29 mouse cellular contexts compared by ENCODE assay signal in genomic region chr2:136138451-136138850, GRCm38 (mm10).
DNase-seq lines count a peak whose midpoint lies in the region; ATAC-seq lines count a peak whose summit lies in the region.
"Had no signal": no experiment of that assay in that cellular context is flagged by ENCODE, and none has a peak within 500 bp of the region (broad histone marks: within the 10 kb centered on the region; RNA-seq: fewer than 3 reads in every experiment).

No protein-coding gene starts in this region.

- no peaks in the 10 kb centered on the region for H3K4me1 ChIP-seq in hindbrain, embryonic 12.5 days
- H3K4me1 ChIP-seq in hindbrain, embryonic 11.5 days (replicated peaks; ENCODE audit: control insufficient read depth, insufficient read depth, low read length), result no peaks in the 10 kb centered on the region
- H3K4me1 ChIP-seq in hindbrain, embryonic 15.5 days (replicated peaks), result no peaks in the 10 kb centered on the region
- H3K4me1 ChIP-seq in hindbrain, embryonic 10.5 days (replicated peaks), result no peaks in the 10 kb centered on the region
- H3K4me1 ChIP-seq in midbrain, embryonic 14.5 days (ENCODE audit: control insufficient read depth, insufficient read depth, low read length), result no peaks in the 10 kb centered on the region
- H3K4me1 ChIP-seq in midbrain, embryonic 10.5 days, result no peaks in the 10 kb centered on the region
- H3K4me1 ChIP-seq: embryonic facial prominence, embryonic 10.5 days; embryonic facial prominence, embryonic 13.5 days; forebrain, embryonic 12.5 days; forebrain, embryonic 15.5 days; heart, embryonic 10.5 days; heart, embryonic 13.5 days; intestine, embryonic 15.5 days had no signal

- H3K9ac ChIP-seq in hindbrain, embryonic 12.5 days, result no peak overlapping the region
- H3K9ac ChIP-seq in hindbrain, embryonic 11.5 days (ENCODE audit: low read depth, low read length), result no peak overlapping the region
- H3K9ac ChIP-seq in hindbrain, embryonic 15.5 days, result no peak overlapping the region
- H3K9ac ChIP-seq in midbrain, embryonic 14.5 days (replicated peaks; ENCODE audit: low read length), result no peak overlapping the region
- H3K9ac ChIP-seq: embryonic facial prominence, embryonic 13.5 days; forebrain, embryonic 12.5 days; forebrain, embryonic 15.5 days; heart, embryonic 13.5 days; intestine, embryonic 15.5 days had no signal

- no peaks in the 10 kb centered on the region for H3K9me3 ChIP-seq in hindbrain, embryonic 12.5 days (replicated peaks)
- no peaks in the 10 kb centered on the region for H3K9me3 ChIP-seq in hindbrain, embryonic 11.5 days (ENCODE audit: control insufficient read depth, low read length)
- no peaks in the 10 kb centered on the region for H3K9me3 ChIP-seq in hindbrain, embryonic 15.5 days
- H3K9me3 ChIP-seq in hindbrain, embryonic 10.5 days, result no peaks in the 10 kb centered on the region
- H3K9me3 ChIP-seq in midbrain, embryonic 14.5 days (ENCODE audit: control insufficient read depth, low read length), result no peaks in the 10 kb centered on the region
- H3K9me3 ChIP-seq in midbrain, embryonic 10.5 days (replicated peaks), result no peaks in the 10 kb centered on the region
- H3K9me3 ChIP-seq: embryonic facial prominence, embryonic 10.5 days; embryonic facial prominence, embryonic 13.5 days; forebrain, embryonic 12.5 days; forebrain, embryonic 15.5 days; heart, embryonic 10.5 days; heart, embryonic 13.5 days; intestine, embryonic 15.5 days had no signal

- no peak for DNase-seq in hindbrain, embryonic 11.5 days (ENCODE audit: low spot score)
- DNase-seq in hindbrain, embryonic 10.5 days (ENCODE audit: low spot score), result no peak
- no peak for DNase-seq in midbrain, embryonic 14.5 days
- no peak for DNase-seq in midbrain, embryonic 10.5 days (ENCODE audit: low spot score)
- peak; percentile 91 for DNase-seq in Muller cell, postnatal 12 days (ENCODE audit: inconsistent ontology term)
- DNase-seq in lung, postnatal 14 days, result no peak
- DNase-seq: adrenal gland, adult 8-10 months; adrenal gland, postnatal 25 days; cerebellum, adult 11-12 months; cerebellum, adult 8-10 months; cerebellum, postnatal 10 days; cerebellum, postnatal 36 days; embryo, embryonic 11 days; gastrocnemius, postnatal 25 days; heart, adult 2 months; heart, postnatal 14 days; heart, postnatal 4 days had no signal

- no peaks in the 10 kb centered on the region for H3K27me3 ChIP-seq in hindbrain, embryonic 12.5 days
- H3K27me3 ChIP-seq in hindbrain, embryonic 11.5 days (ENCODE audit: control insufficient read depth, insufficient read depth, low read length), result no peaks in the 10 kb centered on the region
- no peaks in the 10 kb centered on the region for H3K27me3 ChIP-seq in hindbrain, embryonic 15.5 days
- no peaks in the 10 kb centered on the region for H3K27me3 ChIP-seq in hindbrain, embryonic 10.5 days (ENCODE audit: insufficient read depth, poor library complexity, severe bottlenecking)
- H3K27me3 ChIP-seq in midbrain, embryonic 14.5 days (ENCODE audit: control insufficient read depth, insufficient read depth, low read length), result no peaks in the 10 kb centered on the region
- H3K27me3 ChIP-seq in midbrain, embryonic 10.5 days (ENCODE audit: low read depth, poor library complexity, severe bottlenecking), result no peaks in the 10 kb centered on the region
- H3K27me3 ChIP-seq: embryonic facial prominence, embryonic 13.5 days; forebrain, embryonic 12.5 days; forebrain, embryonic 15.5 days; heart, embryonic 13.5 days; intestine, embryonic 15.5 days had no signal

- H3K4me2 ChIP-seq in hindbrain, embryonic 12.5 days (replicated peaks), result no peak overlapping the region
- no peak overlapping the region for H3K4me2 ChIP-seq in hindbrain, embryonic 11.5 days (replicated peaks; ENCODE audit: low read depth, low read length)
- H3K4me2 ChIP-seq in hindbrain, embryonic 15.5 days, result no peak overlapping the region
- H3K4me2 ChIP-seq in midbrain, embryonic 14.5 days (ENCODE audit: low read length), result no peak overlapping the region
- H3K4me2 ChIP-seq: embryonic facial prominence, embryonic 13.5 days; forebrain, embryonic 12.5 days; forebrain, embryonic 15.5 days; heart, embryonic 13.5 days; intestine, embryonic 15.5 days had no signal

- no peak overlapping the region for H3K4me3 ChIP-seq in hindbrain, embryonic 12.5 days
- no peak overlapping the region for H3K4me3 ChIP-seq in hindbrain, embryonic 11.5 days (ENCODE audit: low read depth, low read length)
- no peak overlapping the region for H3K4me3 ChIP-seq in hindbrain, embryonic 15.5 days
- no peak overlapping the region for H3K4me3 ChIP-seq in hindbrain, embryonic 10.5 days
- no peak overlapping the region for H3K4me3 ChIP-seq in midbrain, embryonic 14.5 days (replicated peaks; ENCODE audit: low read depth, low read length)
- H3K4me3 ChIP-seq in midbrain, embryonic 10.5 days, result no peak overlapping the region
- H3K4me3 ChIP-seq: embryonic facial prominence, embryonic 10.5 days; embryonic facial prominence, embryonic 13.5 days; erythroblast, embryonic 14.5 days; forebrain, embryonic 12.5 days; forebrain, embryonic 15.5 days; heart, adult 2 months; heart, embryonic 10.5 days; heart, embryonic 13.5 days; intestine, embryonic 15.5 days had no signal

- H3K36me3 ChIP-seq in hindbrain, embryonic 12.5 days, result no peaks in the 10 kb centered on the region
- no peaks in the 10 kb centered on the region for H3K36me3 ChIP-seq in hindbrain, embryonic 11.5 days (ENCODE audit: control insufficient read depth, insufficient read depth, low read length)
- no peaks in the 10 kb centered on the region for H3K36me3 ChIP-seq in hindbrain, embryonic 15.5 days
- H3K36me3 ChIP-seq in hindbrain, embryonic 10.5 days, result no peaks in the 10 kb centered on the region
- H3K36me3 ChIP-seq in midbrain, embryonic 14.5 days (ENCODE audit: control insufficient read depth, insufficient read depth, low read length), result no peaks in the 10 kb centered on the region
- no peaks in the 10 kb centered on the region for H3K36me3 ChIP-seq in midbrain, embryonic 10.5 days
- H3K36me3 ChIP-seq: embryonic facial prominence, embryonic 10.5 days; embryonic facial prominence, embryonic 13.5 days; forebrain, embryonic 12.5 days; forebrain, embryonic 15.5 days; heart, embryonic 10.5 days; heart, embryonic 13.5 days; intestine, embryonic 15.5 days had no signal

- peak overlapping the region; percentile 25 for H3K27ac ChIP-seq in hindbrain, embryonic 12.5 days
- H3K27ac ChIP-seq in hindbrain, embryonic 11.5 days (ENCODE audit: low read depth, low read length), result no peak overlapping the region
- H3K27ac ChIP-seq in hindbrain, embryonic 15.5 days (replicated peaks), result peak overlapping the region; percentile 45; the same call in 1 of the 2 replicates
- H3K27ac ChIP-seq in hindbrain, embryonic 10.5 days, result no peak overlapping the region
- no peak overlapping the region for H3K27ac ChIP-seq in midbrain, embryonic 14.5 days (replicated peaks; ENCODE audit: low read depth, low read length)
- H3K27ac ChIP-seq in midbrain, embryonic 10.5 days (replicated peaks), result no peak overlapping the region
- H3K27ac ChIP-seq: embryonic facial prominence, embryonic 10.5 days; embryonic facial prominence, embryonic 13.5 days; forebrain, embryonic 12.5 days; forebrain, embryonic 15.5 days; heart, adult 2 months; heart, embryonic 10.5 days; heart, embryonic 13.5 days; intestine, embryonic 15.5 days had no signal

- ATAC-seq in hindbrain, embryonic 12.5 days (ENCODE audit: low FRiP score), result no peak
- no peak for ATAC-seq in hindbrain, embryonic 11.5 days (ENCODE audit: low FRiP score)
- ATAC-seq in hindbrain, embryonic 15.5 days (ENCODE audit: low FRiP score, low read depth), result 0 out of 2 replicates have a peak, but pooled peaks have one; percentile 5
- 0 out of 2 replicates have a peak, but pooled peaks have one; percentile 34 for ATAC-seq in midbrain, embryonic 14.5 days (ENCODE audit: low FRiP score, low TSS enrichment)
- ATAC-seq: activated CD4-positive, CD25-positive, alpha-beta regulatory T cell, adult 4 months; CD4-positive, CD25-positive, alpha-beta regulatory T cell, adult 4 months; intestine, embryonic 15.5 days had no signal

Comparison
In these comparisons a context has a peak if more than half of its experiments do, and no peak if none do; other contexts are left out.
1. ATAC-seq: peak in hindbrain, embryonic 15.5 days (single experiment) and midbrain, embryonic 14.5 days (single experiment); none in hindbrain, embryonic 12.5 days (single experiment) and hindbrain, embryonic 11.5 days (single experiment).
2. H3K27ac ChIP-seq: peak in hindbrain, embryonic 12.5 days (single experiment) and hindbrain, embryonic 15.5 days (single experiment); none in hindbrain, embryonic 11.5 days (single experiment), hindbrain, embryonic 10.5 days (single experiment), midbrain, embryonic 14.5 days (single experiment) and midbrain, embryonic 10.5 days (single experiment).